Mouse (Mus musculus) embryonic facial prominence, embryonic 14.5 days (tissue): ENCODE measurements at regions not wholly inside any gene's neighbourhood (a gene's known extent, or its start where the extent isn't known, plus 50 kb on each side); places are given as distances from the start of the nearest gene placed in this dataset.

Experiments
- ATAC-seq: fragments of 200-750 bp; cut with Nextera tagmentation; 2 replicates; pipeline ENCODE4 v1.8.0; 2017; ENCODE audit warnings: low read depth, moderate number of reproducible peaks, moderate TSS enrichment
- DNase-seq: peaks from one replicate; pipeline ENCODE4 v3.0.0-alpha.2; 2015; ENCODE audit warnings: low spot score
- H3K27ac ChIP-seq: fragments of 300-500 bp; sonication (generic); replicated peaks from 2 replicates; pipeline ENCODE4 v1.5.1; 2014; ENCODE audit warnings: low read depth, mild to moderate bottlenecking, low read length, moderate library complexity
- H3K27me3 ChIP-seq: fragments of 300-500 bp; sonication (generic); replicated peaks from 2 replicates; pipeline ENCODE4 v1.6.1; 2014; ENCODE audit warnings: low read length; ENCODE audit not compliant: control insufficient read depth, insufficient read depth
- H3K36me3 ChIP-seq: fragments of 300-500 bp; sonication (generic); 2 replicates; pipeline ENCODE4 v1.6.1; 2014; ENCODE audit warnings: low read length, mixed read lengths; ENCODE audit not compliant: control insufficient read depth, insufficient read depth
- H3K4me1 ChIP-seq: fragments of 300-500 bp; sonication (generic); 2 replicates; pipeline ENCODE4 v1.6.1; 2014; ENCODE audit warnings: antibody characterized with exemption, low read length; ENCODE audit not compliant: control insufficient read depth, insufficient read depth
- H3K4me2 ChIP-seq: fragments of 300-500 bp; sonication (generic); 2 replicates; pipeline ENCODE4 v1.6.1; 2014; ENCODE audit warnings: low read depth, mild to moderate bottlenecking, low read length, moderate library complexity, mixed read lengths
- H3K4me3 ChIP-seq: fragments of 300-500 bp; sonication (generic); 2 replicates; pipeline ENCODE4 v1.5.1; 2014; ENCODE audit warnings: low read depth, mild to moderate bottlenecking, low read length
- H3K9ac ChIP-seq: fragments of 300-500 bp; sonication (generic); 2 replicates; pipeline ENCODE4 v1.6.1; 2014; ENCODE audit warnings: low read depth, mild to moderate bottlenecking, low read length, moderate library complexity, mixed read lengths
- H3K9me3 ChIP-seq: fragments of 300-500 bp; sonication (generic); 2 replicates; pipeline ENCODE4 v1.6.1; 2016; ENCODE audit warnings: low read length; ENCODE audit not compliant: control insufficient read depth
- WGBS: fragments of 180-500 bp; shearing (Covaris S2); extraction: QIAGEN DNeasy Blood & Tissue Kit; methylation state at CpG from one replicate; pipeline ENCODE4 v1.1.7; 2014; 5-methylcytosine and 5-hydroxymethylcytosine counted together

- no peaks in the 10 kb centered on the region for H3K27me3 ChIP-seq
- H3K4me2 ChIP-seq: no peak overlapping the region
- peak; percentile 46 for DNase-seq
- H3K9me3 ChIP-seq: no peaks in the 10 kb centered on the region
- WGBS: 35% methylated on average over 4 of the region's 4 CpGs
- peak; percentile 44; the same call in 1 of the 2 replicates for ATAC-seq
- 0 out of 2 replicates have a peak, but pooled peaks cover 7% of the 10 kb centered on the region for H3K4me1 ChIP-seq
- H3K4me3 ChIP-seq: no peak overlapping the region
- H3K27ac ChIP-seq: no peak overlapping the region
- H3K9ac ChIP-seq: no peak overlapping the region
- no peaks in the 10 kb centered on the region for H3K36me3 ChIP-seq
These were observed 266.4 kb downstream of the Usp25 start for GRCm38 (mm10) chr16:77279916-77280315.

GRCm38 (mm10) chr16:77279495-77279894 lies 266.0 kb downstream of the Usp25 start:
- no peaks in the 10 kb centered on the region for H3K9me3 ChIP-seq
- no peaks in the 10 kb centered on the region for H3K36me3 ChIP-seq
- H3K27ac ChIP-seq: no peak overlapping the region
- DNase-seq: peak; percentile 71
- no peak overlapping the region for H3K4me2 ChIP-seq
- no peak overlapping the region for H3K9ac ChIP-seq
- 55% methylated on average over 2 of the region's 2 CpGs for WGBS
- H3K4me1 ChIP-seq: 0 out of 2 replicates have a peak, but pooled peaks cover 7% of the 10 kb centered on the region
- no peaks in the 10 kb centered on the region for H3K27me3 ChIP-seq
- no peak overlapping the region for H3K4me3 ChIP-seq
- ATAC-seq: no peak

DNA sequence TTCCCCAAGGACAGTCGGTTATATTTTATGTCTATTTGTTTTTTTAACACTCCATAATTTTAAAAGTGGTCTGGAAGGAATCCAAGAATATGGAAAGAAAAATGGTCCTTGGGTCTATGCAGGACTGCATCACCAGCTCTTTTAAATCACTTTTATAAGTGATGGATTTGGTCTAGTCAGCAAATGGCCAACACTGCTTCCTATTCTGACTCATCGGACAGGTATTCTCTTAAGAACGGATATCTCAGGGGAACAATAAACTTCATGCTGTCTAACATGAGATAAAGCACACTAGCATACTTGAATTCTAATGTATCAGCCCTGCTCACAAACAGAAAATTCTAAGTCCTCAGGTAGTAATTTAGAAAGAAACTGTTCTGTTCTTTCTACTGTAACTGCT lies 259.8 kb downstream of the Usp25 start:
- Histone ChIP-seq H3K27ac (no peak overlapping the region), H3K4me2 (no peak overlapping the region), H3K27me3 (no peaks in the 10 kb centered on the region), H3K36me3 (no peaks in the 10 kb centered on the region), H3K4me1 (peaks cover 2% of the 10 kb centered on the region; the same call in 1 of the 2 replicates), H3K9me3 (no peaks in the 10 kb centered on the region), H3K4me3 (no peak overlapping the region), H3K9ac (no peak overlapping the region)
- ATAC-seq (no peak), DNase-seq (peak; percentile 18)
- 51% methylated on average over 3 of the region's 3 CpGs for WGBS

- Histone ChIP-seq H3K27me3 (no peaks in the 10 kb centered on the region), H3K4me3 (no peak overlapping the region), H3K4me1 (peaks cover 3% of the 10 kb centered on the region; the same call in 1 of the 2 replicates), H3K9ac (no peak overlapping the region), H3K9me3 (no peaks in the 10 kb centered on the region), H3K27ac (no peak overlapping the region), H3K36me3 (no peaks in the 10 kb centered on the region), H3K4me2 (no peak overlapping the region)
- no peak for ATAC-seq
- 29% methylated on average over 2 of the region's 2 CpGs for WGBS
- peak; percentile 57 for DNase-seq
These were observed 255.4 kb downstream of the Usp25 start for GRCm38 (mm10) chr16:77268926-77269325.

- Histone ChIP-seq H3K9me3 (no peaks in the 10 kb centered on the region), H3K36me3 (no peaks in the 10 kb centered on the region), H3K4me1 (peaks cover 3% of the 10 kb centered on the region; the same call in 1 of the 2 replicates), H3K27me3 (no peaks in the 10 kb centered on the region), H3K4me3 (no peak overlapping the region), H3K9ac (no peak overlapping the region), H3K27ac (no peak overlapping the region), H3K4me2 (no peak overlapping the region)
- DNase-seq (no peak), ATAC-seq (no peak)
These were observed 254.2 kb downstream of the Usp25 start for GRCm38 (mm10) chr16:77267679-77268078.

DNA sequence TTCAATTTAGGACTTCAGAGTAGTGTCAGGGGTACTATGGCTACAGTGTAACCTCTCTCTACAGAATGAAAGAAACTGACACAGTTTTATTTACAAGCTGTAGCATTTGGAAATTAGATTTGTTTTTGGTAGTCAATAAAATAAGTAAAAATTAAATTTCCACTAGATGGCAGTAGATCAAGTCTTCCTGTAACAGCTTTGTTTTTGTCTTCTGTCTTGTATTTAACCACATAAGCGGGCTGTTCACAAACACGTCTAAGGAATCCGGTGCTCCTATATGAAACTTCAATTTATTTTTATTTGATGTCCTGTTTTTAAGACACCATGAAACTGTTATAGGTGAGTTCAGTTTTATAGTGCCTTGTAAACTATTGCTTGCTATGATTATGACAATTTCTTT lies 238.8 kb downstream of the Usp25 start:
- Histone ChIP-seq H3K4me3 (no peak overlapping the region), H3K36me3 (no peaks in the 10 kb centered on the region), H3K27me3 (no peaks in the 10 kb centered on the region), H3K4me1 (no peaks in the 10 kb centered on the region), H3K9ac (no peak overlapping the region), H3K4me2 (no peak overlapping the region), H3K9me3 (no peaks in the 10 kb centered on the region), H3K27ac (no peak overlapping the region)
- WGBS: 29% methylated on average over 3 of the region's 3 CpGs
- DNase-seq (peak; percentile 54), ATAC-seq (no peak)

GRCm38 (mm10) chr16:77251422-77251821 lies 237.9 kb downstream of the Usp25 start:
- DNase-seq: no peak

DNA sequence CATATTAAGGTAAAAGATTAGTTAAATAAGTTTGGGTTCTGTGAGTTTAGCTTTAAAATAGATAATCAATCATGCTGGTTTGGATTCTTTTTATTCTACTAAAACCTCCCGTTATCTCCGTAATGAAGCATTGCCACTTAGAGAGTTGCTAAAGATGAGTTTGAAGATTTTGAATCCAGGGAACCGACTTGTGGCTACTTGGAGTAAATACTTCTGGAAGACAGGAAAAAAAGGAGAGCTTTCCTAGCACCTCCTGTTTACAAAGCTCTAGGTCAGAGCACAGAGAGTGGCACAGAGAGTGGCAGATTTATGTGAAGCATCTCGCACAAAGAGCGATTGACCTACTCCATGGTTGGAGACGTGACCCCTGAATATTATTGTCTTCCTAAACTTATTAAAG lies 227.4 kb downstream of the Usp25 start:
- Histone ChIP-seq H3K9ac (no peak overlapping the region), H3K27ac (no peak overlapping the region), H3K4me3 (no peak overlapping the region), H3K36me3 (no peaks in the 10 kb centered on the region), H3K4me1 (peaks cover 18% of the 10 kb centered on the region), H3K9me3 (no peaks in the 10 kb centered on the region), H3K4me2 (no peak overlapping the region), H3K27me3 (no peaks in the 10 kb centered on the region)
- no peak for DNase-seq
- WGBS: 77% methylated on average over 6 of the region's 6 CpGs
- ATAC-seq: no peak

More at GRCm38 (mm10) chr16:77251422-77251821, 237.9 kb downstream of the Usp25 start:
- Histone ChIP-seq H3K4me2 (no peak overlapping the region), H3K4me1 (no peaks in the 10 kb centered on the region), H3K4me3 (no peak overlapping the region), H3K36me3 (no peaks in the 10 kb centered on the region), H3K9ac (no peak overlapping the region), H3K27me3 (no peaks in the 10 kb centered on the region), H3K27ac (no peak overlapping the region), H3K9me3 (no peaks in the 10 kb centered on the region)
- WGBS: 67% methylated on average over 3 of the region's 3 CpGs
- no peak for ATAC-seq

DNA sequence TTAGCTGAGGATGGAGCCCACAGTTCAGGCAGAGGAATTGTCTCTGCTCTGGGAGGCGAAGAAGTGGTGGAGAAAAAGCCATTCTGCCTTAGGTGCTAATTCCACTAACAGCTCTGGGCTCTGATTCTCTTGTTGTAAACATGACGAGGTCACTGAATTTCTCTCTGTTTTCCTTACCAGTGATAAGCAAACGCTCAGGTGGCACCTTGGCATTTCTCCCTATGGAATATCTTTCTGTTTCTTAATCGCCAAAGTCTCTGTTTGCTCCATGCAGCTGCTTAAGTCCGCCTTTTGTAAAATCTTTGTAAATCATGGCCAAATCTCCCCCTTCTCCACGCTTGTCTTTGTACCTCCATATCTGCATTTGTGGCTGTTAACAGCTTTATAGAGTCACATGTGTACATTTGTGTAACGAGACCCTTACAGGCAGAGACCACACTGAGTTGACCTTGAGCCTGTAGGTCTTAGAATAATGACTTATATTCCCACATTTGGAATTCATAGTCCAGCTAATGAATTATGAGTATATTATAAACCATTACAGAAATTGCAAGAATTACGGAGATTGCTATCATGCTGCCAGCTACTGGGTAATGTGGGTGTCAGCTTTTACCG lies 225.8 kb downstream of the Usp25 start:
- no peaks in the 10 kb centered on the region for H3K9me3 ChIP-seq
- H3K4me1 ChIP-seq: peaks cover 18% of the 10 kb centered on the region
- H3K27me3 ChIP-seq: no peaks in the 10 kb centered on the region
- H3K36me3 ChIP-seq: no peaks in the 10 kb centered on the region
- ATAC-seq: no peak
- no peak for DNase-seq
- no peak overlapping the region for H3K4me3 ChIP-seq
- no peak overlapping the region for H3K9ac ChIP-seq
- peak overlapping the region; percentile 56 for H3K4me2 ChIP-seq
- 60% methylated on average over 9 of the region's 9 CpGs for WGBS
- peak overlapping the region; percentile 67 for H3K27ac ChIP-seq
